Mouse (Mus musculus): ENCODE results near the gene Nol12.

DNA sequence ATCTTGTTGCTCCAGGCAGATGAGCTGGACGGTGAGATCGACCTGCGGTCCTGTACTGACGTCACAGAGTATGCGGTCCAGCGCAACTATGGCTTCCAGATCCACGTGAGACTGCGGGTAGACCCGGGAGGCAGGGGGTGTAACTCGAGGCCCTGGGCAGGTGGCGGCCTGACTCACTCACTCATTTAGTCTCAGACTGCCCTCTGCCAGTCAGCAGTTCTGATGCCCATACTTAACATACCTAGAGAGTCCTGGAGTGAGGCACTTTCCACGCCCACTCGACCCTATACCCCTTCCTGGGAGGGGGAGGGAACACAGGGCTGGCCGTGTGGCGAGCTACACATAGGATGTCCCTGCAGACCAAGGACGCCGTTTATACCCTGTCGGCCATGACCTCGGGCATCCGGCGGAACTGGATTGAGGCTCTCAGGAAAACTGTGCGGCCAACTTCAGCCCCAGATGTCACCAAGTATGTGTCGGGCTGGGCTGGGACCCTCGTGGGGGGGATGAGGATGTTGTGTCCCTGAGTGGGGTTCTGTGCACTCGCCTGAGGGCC lies 56.3 kb downstream of the Nol12 start:
- TF ChIP-seq CTCF (IDR thresholded peaks at IDR 0.05; ENCODE audit: extremely low read depth, insufficient read length, insufficient replicate concordance, low read depth, low read length), result no peak
- TF ChIP-seq POLR2A (IDR thresholded peaks at IDR 0.05; ENCODE audit: low read depth, low read length), result no peak
